Mouse (Mus musculus): ENCODE results near the gene Slc12a5. TPM values are rescaled to one million over a fixed set of nuclear protein-coding genes. Genes with fewer than 3 reads are reported as not detected.
A peak's percentile ranks its signal among the peaks of the same experiment; 100 is the strongest.

The Slc12a5 gene
- polyA plus RNA-seq, 1 experiment from 2014 or later = 0.12 TPM

- H3K36me3 ChIP-seq (ENCODE audit: control insufficient read depth, insufficient read depth, low read length) = no peaks in the 10 kb centered on the region
- DNase-seq (ENCODE audit: low spot score) (no peak), ATAC-seq (ENCODE audit: low FRiP score, low TSS enrichment) (no peak)
- WGBS = 18% methylated on average over 17 of the region's 17 CpGs
- H3K27ac ChIP-seq (replicated peaks) = no peak overlapping the region
- H3K9ac ChIP-seq (ENCODE audit: low read length) = no peak overlapping the region
- H3K4me3 ChIP-seq (ENCODE audit: low read depth, low read length) = no peak overlapping the region
- no peaks in the 10 kb centered on the region for H3K27me3 ChIP-seq (ENCODE audit: control insufficient read depth, insufficient read depth, low read length)
- no peaks in the 10 kb centered on the region for H3K9me3 ChIP-seq (ENCODE audit: control insufficient read depth, low read length)
- no peaks in the 10 kb centered on the region for H3K4me1 ChIP-seq (replicated peaks; ENCODE audit: control insufficient read depth, insufficient read depth)
- no peak for TF ChIP-seq CTCF (IDR thresholded peaks at IDR 0.05; ENCODE audit: low read depth)
- TF ChIP-seq EP300 (optimal IDR thresholded peaks at IDR 0.05) = no peak
- 0 out of 2 replicates have a peak overlapping the region, but pooled peaks have one; percentile 1 for H3K4me2 ChIP-seq (replicated peaks; ENCODE audit: low read depth)
Observed at GRCm38 (mm10) chr2:165043090-165043636, 82.6 kb downstream of the Slc12a5 start.

- TF ChIP-seq CTCF (IDR thresholded peaks at IDR 0.05; ENCODE audit: low read depth) (no peak), EP300 (optimal IDR thresholded peaks at IDR 0.05) (no peak)
- ATAC-seq (ENCODE audit: low FRiP score, low TSS enrichment) (no peak), DNase-seq (ENCODE audit: low spot score) (no peak)
- no peak overlapping the region for H3K9ac ChIP-seq (ENCODE audit: low read length)
- no peak overlapping the region for H3K4me2 ChIP-seq (replicated peaks; ENCODE audit: low read depth)
- H3K9me3 ChIP-seq (ENCODE audit: control insufficient read depth, low read length) = no peaks in the 10 kb centered on the region
- no peak overlapping the region for H3K27ac ChIP-seq (replicated peaks)
- H3K4me1 ChIP-seq (replicated peaks; ENCODE audit: control insufficient read depth, insufficient read depth) = no peaks in the 10 kb centered on the region
- H3K4me3 ChIP-seq (ENCODE audit: low read depth, low read length) = no peak overlapping the region
- H3K36me3 ChIP-seq (ENCODE audit: control insufficient read depth, insufficient read depth, low read length) = no peaks in the 10 kb centered on the region
- 56% methylated on average over 2 of the region's 2 CpGs for WGBS
- H3K27me3 ChIP-seq (ENCODE audit: control insufficient read depth, insufficient read depth, low read length) = no peaks in the 10 kb centered on the region
Observed at GRCm38 (mm10) chr2:165043729-165044128, 83.1 kb downstream of the Slc12a5 start.

- Histone ChIP-seq H3K9ac (ENCODE audit: low read length) (no peak overlapping the region), H3K27ac (replicated peaks) (no peak overlapping the region), H3K4me1 (replicated peaks; ENCODE audit: control insufficient read depth, insufficient read depth) (no peaks in the 10 kb centered on the region), H3K27me3 (ENCODE audit: control insufficient read depth, insufficient read depth, low read length) (no peaks in the 10 kb centered on the region), H3K36me3 (ENCODE audit: control insufficient read depth, insufficient read depth, low read length) (no peaks in the 10 kb centered on the region), H3K9me3 (ENCODE audit: control insufficient read depth, low read length) (no peaks in the 10 kb centered on the region), H3K4me2 (replicated peaks; ENCODE audit: low read depth) (no peak overlapping the region), H3K4me3 (ENCODE audit: low read depth, low read length) (no peak overlapping the region)
- TF ChIP-seq EP300 (optimal IDR thresholded peaks at IDR 0.05) = no peak
- no peak for TF ChIP-seq CTCF (IDR thresholded peaks at IDR 0.05; ENCODE audit: low read depth)
- WGBS = 59% methylated on average over 5 of the region's 5 CpGs
- DNase-seq (ENCODE audit: low spot score) = no peak
- ATAC-seq (ENCODE audit: low FRiP score, low TSS enrichment) = no peak
Observed at GRCm38 (mm10) chr2:165049044-165049443, 88.4 kb downstream of the Slc12a5 start.

Other genes starting within 250 kb of the Slc12a5 start
- not detected in 2 replicates for gene Spint5, start 245.5 kb upstream of the Slc12a5 start, polyA plus RNA-seq (2015; fragmentation: Nextera tagmentation; extraction: Ambion mirVana)
- 1.4 TPM in 2 replicates for gene Wfdc3, start 214.9 kb upstream of the Slc12a5 start, polyA plus RNA-seq (2015; fragmentation: Nextera tagmentation; extraction: Ambion mirVana)
- 38.0 and 39.1 TPM in 2 replicates for gene Dnttip1, start 214.8 kb upstream of the Slc12a5 start, polyA plus RNA-seq (2015; fragmentation: Nextera tagmentation; extraction: Ambion mirVana)
- gene Ube2c, start 190.9 kb upstream of the Slc12a5 start, polyA plus RNA-seq (2015; fragmentation: Nextera tagmentation; extraction: Ambion mirVana) = 74.1 and 104 TPM in 2 replicates
- gene Tnnc2, start 180.8 kb upstream of the Slc12a5 start, polyA plus RNA-seq (2015; fragmentation: Nextera tagmentation; extraction: Ambion mirVana) = 7.0 and 8.5 TPM in 2 replicates
- gene Snx21, start 175.0 kb upstream of the Slc12a5 start, polyA plus RNA-seq (2015; fragmentation: Nextera tagmentation; extraction: Ambion mirVana) = 13.9 and 14.9 TPM in 2 replicates
- gene Acot8, start 155.9 kb upstream of the Slc12a5 start, polyA plus RNA-seq (2015; fragmentation: Nextera tagmentation; extraction: Ambion mirVana) = 39.4 and 43.8 TPM in 2 replicates
- 3.8 and 4.4 TPM in 2 replicates for gene Zswim3, start 155.7 kb upstream of the Slc12a5 start, polyA plus RNA-seq (2015; fragmentation: Nextera tagmentation; extraction: Ambion mirVana)
- 10.1 and 11.4 TPM in 2 replicates for gene Zswim1, start 138.1 kb upstream of the Slc12a5 start, polyA plus RNA-seq (2015; fragmentation: Nextera tagmentation; extraction: Ambion mirVana)
- not detected in 2 replicates for gene Spata25, start 132.3 kb upstream of the Slc12a5 start, polyA plus RNA-seq (2015; fragmentation: Nextera tagmentation; extraction: Ambion mirVana)
- 107 and 114 TPM in 2 replicates for gene Ctsa, start 127.9 kb upstream of the Slc12a5 start, polyA plus RNA-seq (2015; fragmentation: Nextera tagmentation; extraction: Ambion mirVana)
- 4.6 and 5.3 TPM in 2 replicates for gene Neurl2, start 127.3 kb upstream of the Slc12a5 start, polyA plus RNA-seq (2015; fragmentation: Nextera tagmentation; extraction: Ambion mirVana)
- gene Pltp, start 103.1 kb upstream of the Slc12a5 start, polyA plus RNA-seq (2015; fragmentation: Nextera tagmentation; extraction: Ambion mirVana) = 42.7 and 44.2 TPM in 2 replicates
- gene Pcif1, start 81.5 kb upstream of the Slc12a5 start, polyA plus RNA-seq (2015; fragmentation: Nextera tagmentation; extraction: Ambion mirVana) = 49.2 and 51.4 TPM in 2 replicates
- 3.7 and 4.3 TPM in 2 replicates for gene Zfp335, start 49.0 kb upstream of the Slc12a5 start, polyA plus RNA-seq (2015; fragmentation: Nextera tagmentation; extraction: Ambion mirVana)
- gene Mmp9, start 20.0 kb upstream of the Slc12a5 start, polyA plus RNA-seq (2015; fragmentation: Nextera tagmentation; extraction: Ambion mirVana) = 0.87 and 1.1 TPM in 2 replicates
- 17.3 and 17.9 TPM in 2 replicates for gene Ncoa5, start 74.1 kb downstream of the Slc12a5 start, polyA plus RNA-seq (2015; fragmentation: Nextera tagmentation; extraction: Ambion mirVana)
- 3.3 and 3.7 TPM in 2 replicates for gene Cd40, start 94.8 kb downstream of the Slc12a5 start, polyA plus RNA-seq (2015; fragmentation: Nextera tagmentation; extraction: Ambion mirVana)
- gene 1700025C18Rik, start 129.9 kb downstream of the Slc12a5 start, polyA plus RNA-seq (2015; fragmentation: Nextera tagmentation; extraction: Ambion mirVana) = not detected in 2 replicates

Measured in stomach, postnatal 0 days (tissue).